ENCODE assay signal across 34 mouse cellular contexts in the genomic region with DNA sequence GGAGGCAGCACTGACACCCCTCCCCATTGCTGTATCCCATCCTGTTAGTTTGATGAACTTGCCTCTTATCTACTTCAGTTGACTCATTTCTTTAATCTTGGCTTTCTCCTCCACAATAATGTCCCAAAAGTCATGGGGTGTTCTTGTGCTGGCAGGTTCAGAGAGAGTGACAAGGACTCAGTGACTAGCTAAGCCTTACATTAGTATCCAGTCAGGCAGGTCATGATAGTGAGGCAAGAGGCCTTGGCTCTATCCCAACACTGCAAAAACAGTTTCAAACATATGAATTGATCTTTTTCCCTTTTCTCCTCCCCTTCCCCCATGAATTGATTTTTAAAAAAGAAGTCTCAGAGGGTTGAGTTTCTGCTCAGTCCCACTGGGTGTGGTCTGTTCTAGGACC. TPM values are rescaled to one million over a fixed set of nuclear protein-coding genes. Genes with fewer than 3 reads are reported as not detected.
DNase-seq lines count a peak whose midpoint lies in the region; ATAC-seq and TF ChIP-seq lines count a peak whose summit lies in the region.
"Had no signal": no experiment of that assay in that cellular context is flagged by ENCODE, and none has a peak within 500 bp of the region (broad histone marks: within the 10 kb centered on the region; RNA-seq: fewer than 3 reads in every experiment).

No protein-coding gene starts in this region.

- no peaks in the 10 kb centered on the region for H3K9me3 ChIP-seq in liver, embryonic 12.5 days (replicated peaks)
- no peaks in the 10 kb centered on the region for H3K9me3 ChIP-seq in embryonic facial prominence, embryonic 14.5 days (ENCODE audit: control insufficient read depth, low read length)
- H3K9me3 ChIP-seq: heart, embryonic 10.5 days; hindbrain, embryonic 12.5 days; intestine, embryonic 15.5 days; neural tube, embryonic 12.5 days had no signal

- H3K79me2 ChIP-seq in liver, adult 2 months (ENCODE audit: control insufficient read depth, insufficient read depth, low read length), result peaks cover 59% of the 10 kb centered on the region

- TF ChIP-seq CTCF in liver, adult 2 months (IDR thresholded peaks at IDR 0.05; ENCODE audit: low read depth, low read length), result no peak

- H3K9ac ChIP-seq in liver, adult 2 months (ENCODE audit: low read depth, low read length), result no peak overlapping the region
- no peak overlapping the region for H3K9ac ChIP-seq in liver, embryonic 12.5 days
- 0 out of 2 replicates have a peak overlapping the region, but pooled peaks have one; percentile 2 for H3K9ac ChIP-seq in embryonic facial prominence, embryonic 14.5 days (ENCODE audit: low read depth, low read length)
- H3K9ac ChIP-seq: hindbrain, embryonic 12.5 days; neural tube, embryonic 12.5 days had no signal

- H3K4me3 ChIP-seq in liver, adult 2 months (ENCODE audit: insufficient read depth, low read depth, low read length), result no peak overlapping the region
- no peak overlapping the region for H3K4me3 ChIP-seq in liver, embryonic 12.5 days
- H3K4me3 ChIP-seq in embryonic facial prominence, embryonic 14.5 days (ENCODE audit: low read depth, low read length), result no peak overlapping the region
- H3K4me3 ChIP-seq: heart, embryonic 10.5 days; intestine, embryonic 15.5 days; neural tube, embryonic 12.5 days had no signal

- H3K4me1 ChIP-seq in liver, adult 2 months (ENCODE audit: control insufficient read depth, insufficient read depth, low read length), result peaks cover 19% of the 10 kb centered on the region
- H3K4me1 ChIP-seq in liver, embryonic 12.5 days, result peaks cover 66% of the 10 kb centered on the region
- peaks cover 21% of the 10 kb centered on the region for H3K4me1 ChIP-seq in embryonic facial prominence, embryonic 14.5 days (ENCODE audit: control insufficient read depth, insufficient read depth, low read length)

- no peak for ATAC-seq in liver, embryonic 12.5 days
- ATAC-seq in embryonic facial prominence, embryonic 14.5 days (ENCODE audit: low read depth), result no peak
- ATAC-seq: forebrain, embryonic 14.5 days; hindbrain, postnatal 0 days; intestine, embryonic 15.5 days; midbrain, embryonic 16.5 days had no signal

- DNase-seq in adrenal gland, adult (ENCODE audit: inconsistent age in 2 of 2, low spot score in 1 of 2), result peak; percentile 55 to 82
- no peak for DNase-seq in adrenal gland, adult 18-20 months (ENCODE audit: low spot score in 2 of 2)
- DNase-seq in liver, adult 2 months (ENCODE audit: extremely low read depth, low read depth, low spot score), result peak; percentile 80
- peak; percentile 32 for DNase-seq in NIH3T3 (ENCODE audit: low read depth)
- no peak for DNase-seq in embryonic facial prominence, embryonic 14.5 days (ENCODE audit: low spot score)
- no peak for DNase-seq in kidney, postnatal 4 days
- no peak for DNase-seq in cerebellum, postnatal 4 days (ENCODE audit: low spot score in 2 of 2)
- DNase-seq: cerebellum, adult 2 months; cerebellum, postnatal 36 days; gastrocnemius, postnatal 14 days; heart, postnatal 36 days; kidney, adult 2 months; kidney, postnatal 36 days; lung, adult 2 months; lung, postnatal 14 days had no signal

- TF ChIP-seq POLR2A in liver, adult 2 months (IDR thresholded peaks at IDR 0.05; ENCODE audit: extremely low read depth, insufficient read depth, low read length), result no peak

- no peaks in the 10 kb centered on the region for H3K36me3 ChIP-seq in liver, adult 2 months (ENCODE audit: control insufficient read depth, insufficient read depth, low read length)
- 0 out of 2 replicates have a peak, but pooled peaks cover under 1% of the 10 kb centered on the region for H3K36me3 ChIP-seq in liver, embryonic 12.5 days
- no peaks in the 10 kb centered on the region for H3K36me3 ChIP-seq in embryonic facial prominence, embryonic 14.5 days (ENCODE audit: control insufficient read depth, insufficient read depth, low read length)
- H3K36me3 ChIP-seq: hindbrain, embryonic 12.5 days; intestine, embryonic 15.5 days; neural tube, embryonic 12.5 days had no signal

- H3K27me3 ChIP-seq in liver, adult 2 months (ENCODE audit: control insufficient read depth, insufficient read depth, low read length), result no peaks in the 10 kb centered on the region
- H3K27me3 ChIP-seq in liver, embryonic 12.5 days (replicated peaks), result no peaks in the 10 kb centered on the region
- no peaks in the 10 kb centered on the region for H3K27me3 ChIP-seq in embryonic facial prominence, embryonic 14.5 days (replicated peaks; ENCODE audit: control insufficient read depth, insufficient read depth, low read length)
- H3K27me3 ChIP-seq: CH12.LX; hindbrain, embryonic 12.5 days; intestine, embryonic 15.5 days; neural tube, embryonic 12.5 days had no signal

- peak overlapping the region; percentile 42; the same call in 1 of the 2 replicates for H3K27ac ChIP-seq in liver, adult 2 months (replicated peaks; ENCODE audit: insufficient read depth, low read depth, low read length)
- no peak overlapping the region for H3K27ac ChIP-seq in liver, embryonic 12.5 days
- no peak overlapping the region for H3K27ac ChIP-seq in embryonic facial prominence, embryonic 14.5 days (replicated peaks; ENCODE audit: low read depth, low read length)
- H3K27ac ChIP-seq: heart, embryonic 10.5 days; hindbrain, embryonic 12.5 days; hindbrain, postnatal 0 days; intestine, embryonic 15.5 days; neural tube, embryonic 12.5 days had no signal

- no peak overlapping the region for H3K4me2 ChIP-seq in liver, embryonic 12.5 days
- H3K4me2 ChIP-seq in embryonic facial prominence, embryonic 14.5 days (ENCODE audit: low read depth, low read length), result no peak overlapping the region
- H3K4me2 ChIP-seq: hindbrain, embryonic 12.5 days; midbrain, embryonic 11.5 days had no signal

RNA-seq across cellular contexts. Expression of a gene that starts 3.4 kb away (rescaled TPM):
- 10 to 100 TPM; 31.9 to 39.9 TPM for total RNA-seq in adrenal gland, adult 18-20 months (2021)
- total RNA-seq in liver, adult 2 months (2014; rRNA removed), result 9.5 and 10.4 TPM in 2 replicates
- polyA plus RNA-seq in liver, adult 2 months (2012; rRNA removed), result 13.0 and 15.6 TPM in 2 replicates
- 13.6 and 13.9 TPM in 2 replicates for polyA plus RNA-seq in liver, embryonic 12.5 days (2016; fragmentation: Nextera tagmentation; extraction: Ambion mirVana)
- polyA plus RNA-seq in embryonic facial prominence, embryonic 14.5 days (2014; fragmentation: Nextera tagmentation; extraction: Ambion mirVana), result 29.1 and 32.3 TPM in 2 replicates

RNA-seq across cellular contexts. Expression of a gene that starts 26.1 kb away (rescaled TPM):
- total RNA-seq in adrenal gland, adult 18-20 months (2021), result 1 to 10 TPM; 1.8 to 3.1 TPM
- total RNA-seq in liver, adult 2 months (2014; rRNA removed), result 0.92 and 2.7 TPM in 2 replicates
- 0.20 and 0.22 TPM in 2 replicates for polyA plus RNA-seq in liver, adult 2 months (2012; rRNA removed)
- polyA plus RNA-seq in liver, embryonic 12.5 days (2016; fragmentation: Nextera tagmentation; extraction: Ambion mirVana), result 153 and 154 TPM in 2 replicates
- polyA plus RNA-seq in embryonic facial prominence, embryonic 14.5 days (2014; fragmentation: Nextera tagmentation; extraction: Ambion mirVana), result 74.8 and 90.9 TPM in 2 replicates

RNA-seq across cellular contexts. Expression of a gene that starts 29.2 kb away (rescaled TPM):
- total RNA-seq in adrenal gland, adult 18-20 months (2021), result not detected
- total RNA-seq in liver, adult 2 months (2014; rRNA removed), result not detected in 2 replicates
- not detected in 2 replicates for polyA plus RNA-seq in liver, adult 2 months (2012; rRNA removed)
- not detected in 2 replicates for polyA plus RNA-seq in liver, embryonic 12.5 days (2016; fragmentation: Nextera tagmentation; extraction: Ambion mirVana)
- not detected in 2 replicates for polyA plus RNA-seq in embryonic facial prominence, embryonic 14.5 days (2014; fragmentation: Nextera tagmentation; extraction: Ambion mirVana)
- total RNA-seq: CH12.LX; ES-E14; gastrocnemius, postnatal 14 days; granulocyte monocyte progenitor cell, adult 5-6 weeks; heart, postnatal 36 days; hindbrain, postnatal 0 days; layer of hippocampus, adult 8-10 months; layer of hippocampus, postnatal 25 days; left cerebral cortex, adult 8-10 months; left cerebral cortex, postnatal 36 days had no signal
- polyA plus RNA-seq: C2C12; cerebellum, adult 2 months; forebrain, embryonic 14.5 days; heart, embryonic 10.5 days; hindbrain, embryonic 12.5 days; hindbrain, postnatal 0 days; intestine, embryonic 15.5 days; kidney, adult 2 months; kidney, embryonic 16.5 days; limb, embryonic 14.5 days; lung, adult 2 months; midbrain, embryonic 11.5 days; midbrain, embryonic 16.5 days; neural tube, embryonic 12.5 days had no signal

RNA-seq across cellular contexts. Expression of a gene that starts 36.6 kb away (rescaled TPM):
- 10 to 100 TPM; 66.0 to 84.7 TPM for total RNA-seq in adrenal gland, adult 18-20 months (2021)
- 23.0 and 28.1 TPM in 2 replicates for total RNA-seq in liver, adult 2 months (2014; rRNA removed)
- 20.6 and 21.5 TPM in 2 replicates for polyA plus RNA-seq in liver, adult 2 months (2012; rRNA removed)
- polyA plus RNA-seq in liver, embryonic 12.5 days (2016; fragmentation: Nextera tagmentation; extraction: Ambion mirVana), result 28.3 and 30.2 TPM in 2 replicates
- 76.9 and 88.4 TPM in 2 replicates for polyA plus RNA-seq in embryonic facial prominence, embryonic 14.5 days (2014; fragmentation: Nextera tagmentation; extraction: Ambion mirVana)

RNA-seq across cellular contexts. Expression of a gene that starts 52.7 kb away (rescaled TPM):
- 10 to 100 TPM; 23.1 to 26.7 TPM for total RNA-seq in adrenal gland, adult 18-20 months (2021)
- total RNA-seq in liver, adult 2 months (2014; rRNA removed), result 2.5 and 3.4 TPM in 2 replicates
- 20.9 and 27.7 TPM in 2 replicates for polyA plus RNA-seq in liver, adult 2 months (2012; rRNA removed)
- polyA plus RNA-seq in liver, embryonic 12.5 days (2016; fragmentation: Nextera tagmentation; extraction: Ambion mirVana), result 3.8 and 4.1 TPM in 2 replicates
- 6.9 and 8.1 TPM in 2 replicates for polyA plus RNA-seq in embryonic facial prominence, embryonic 14.5 days (2014; fragmentation: Nextera tagmentation; extraction: Ambion mirVana)

Comparison
In these comparisons a context has a peak if more than half of its experiments do, and no peak if none do; other contexts are left out.
1. DNase-seq: peak in adrenal gland, adult (2 of 2), liver, adult 2 months (single experiment) and NIH3T3 (single experiment); none in adrenal gland, adult 18-20 months (0 of 2), embryonic facial prominence, embryonic 14.5 days (single experiment), kidney, postnatal 4 days (0 of 2) and cerebellum, postnatal 4 days (0 of 2).
2. RNA of a gene that starts 26.1 kb away (polyA plus RNA-seq): 153 to 154 TPM in liver, embryonic 12.5 days and 74.8 to 90.9 TPM in embryonic facial prominence, embryonic 14.5 days; 0.20 to 0.22 TPM in liver, adult 2 months; every median in the first group is over 10 times any median in the second.